Mouse (Mus musculus): Measurements from ENCODE around the gene Gphn. TPM values are rescaled to one million over a fixed set of nuclear protein-coding genes. Genes with fewer than 3 reads are reported as not detected.

Gphn gene
- polyA plus RNA-seq, 1 experiment from 2014 or later: 34.7 TPM

Other genes starting within 250 kb of the Gphn start
- not detected in 2 replicates for gene Gm6657, start 32.1 kb upstream of the Gphn start, polyA plus RNA-seq (2015; fragmentation: Nextera tagmentation; extraction: Ambion mirVana)

Data from forebrain, embryonic 16.5 days (tissue).